Mouse (Mus musculus) macrophage (primary cell): Measurements from ENCODE around the gene Coa6. TPM values are rescaled to one million over a fixed set of nuclear protein-coding genes. Genes with fewer than 3 reads are reported as not detected.
"Not testable (repeated sequence)": the region's sequence is repeated elsewhere in the genome, so short reads cannot be mapped to it uniquely, and the experiment has no call there.

ENCODE experiments used
- H3K27ac ChIP-seq: fragments of 350-480 bp; formaldehyde crosslinking; 2 replicates; pipeline ENCODE4 v1.9.0; 2021
- H3K36me3 ChIP-seq: fragments of 350-480 bp; formaldehyde crosslinking; 2 replicates; pipeline ENCODE4 v1.9.0; 2021; ENCODE audit errors: inconsistent target
- H3K4me3 ChIP-seq: fragments of 350-480 bp; formaldehyde crosslinking; 2 replicates; pipeline ENCODE4 v1.9.0; 2021; ENCODE audit errors: inconsistent target
- H3K79me2 ChIP-seq: fragments of 350-480 bp; formaldehyde crosslinking; 2 replicates; pipeline ENCODE4 v1.9.0; 2021; ENCODE audit errors: inconsistent target
- WGBS: methylation state at CpG from one replicate; pipeline ENCODE4 v1.1.7; 2026; ENCODE audit warnings: inconsistent platforms; ENCODE audit not compliant: missing documents; 5-methylcytosine and 5-hydroxymethylcytosine counted together
- polyA plus RNA-seq: library from polyadenylated mRNA; stranded (reverse); fragments of 250-400 nt; gene quantifications from 3 replicates; pipeline ENCODE4 v1.2.4, GENCODE M21; 2018; ENCODE audit warnings: inconsistent platforms
- total RNA-seq, 78 experiments: library from RNA; depleted of rRNA; stranded (reverse); fragments of 250-400 nt; gene quantifications; 1 replicate in 9 of 78; 2 replicates in 24 of 78; 3 replicates in 43 of 78; 4 replicates in 2 of 78; pipeline ENCODE4 v1.2.4; 2018; ENCODE audit warnings: inconsistent platforms in 56 of 78

The Coa6 gene
- 10 to 100 TPM in 2 of 26 experiments, 1 to 10 TPM in 20, not detected in 4; 1.0 to 11.8 (median 3.4) TPM for total RNA-seq (2018; cell fraction: chromatin; rRNA removed)
- 10 to 100 TPM; 14.2 to 35.9 (median 26.0) TPM for total RNA-seq (2018; cell fraction: cytosol; rRNA removed)
- total RNA-seq (2018; cell fraction: nucleus; rRNA removed): 10 to 100 TPM in 4 of 26 experiments, 1 to 10 TPM in 21, not detected in 1; 2.2 to 12.8 (median 4.7) TPM
- 12.3 to 33.1 TPM (median 27.8 TPM) in 3 replicates for polyA plus RNA-seq

GRCm38 (mm10) chr8:126422174-126422919 lies at the start of gene Coa6:
Gene Coa6 (plus strand): TSS chr8:126422515.
- peak within 1 kb of the TSS; percentile 84 for H3K4me3 ChIP-seq
- under 1% methylated on average over 58 of the region's 61 CpGs for WGBS
- H3K36me3 ChIP-seq: peaks cover 22% of the 10 kb centered on the region
- peak within 1 kb of the TSS; percentile 33 for H3K27ac ChIP-seq
- H3K79me2 ChIP-seq: peaks cover 13% of the 10 kb centered on the region; the same call in 1 of the 2 replicates

DNA sequence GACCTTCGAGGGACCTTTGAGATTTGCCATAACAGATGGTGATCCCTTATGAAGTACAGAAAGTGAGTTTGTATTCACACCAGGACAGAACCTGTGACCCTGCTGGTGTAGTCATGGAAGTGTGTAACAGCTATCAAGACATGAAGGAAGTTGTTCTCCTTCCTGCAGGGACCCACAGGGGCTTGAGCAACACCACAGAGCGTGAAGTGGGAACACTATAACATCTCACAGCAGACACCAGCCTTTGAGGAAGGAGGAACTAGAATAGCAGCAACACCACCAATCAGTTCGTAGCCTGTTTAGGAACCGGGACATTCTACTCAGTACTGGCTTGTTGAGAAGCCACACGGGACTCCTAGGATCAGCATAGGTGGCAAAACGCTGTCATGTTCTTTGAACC lies 42.7 kb upstream of the Coa6 start:
- 50% methylated on average over 6 of the region's 6 CpGs for WGBS
- H3K27ac ChIP-seq: no peak overlapping the region
- H3K4me3 ChIP-seq: no peak overlapping the region
- no peaks in the 10 kb centered on the region for H3K36me3 ChIP-seq
- no peaks in the 10 kb centered on the region for H3K79me2 ChIP-seq

GRCm38 (mm10) chr8:126380141-126380540 lies 42.2 kb upstream of the Coa6 start:
- Histone ChIP-seq H3K36me3 (no peaks in the 10 kb centered on the region), H3K79me2 (no peaks in the 10 kb centered on the region), H3K4me3 (no peak overlapping the region), H3K27ac (no peak overlapping the region)
- 76% methylated on average over 2 of the region's 2 CpGs for WGBS

- no peaks in the 10 kb centered on the region for H3K79me2 ChIP-seq
- no peak overlapping the region for H3K27ac ChIP-seq
- H3K4me3 ChIP-seq: no peak overlapping the region
- 95% methylated on average over 7 of the region's 7 CpGs for WGBS
- no peaks in the 10 kb centered on the region for H3K36me3 ChIP-seq
Observed at GRCm38 (mm10) chr8:126381299-126381698, 41.0 kb upstream of the Coa6 start.

DNA sequence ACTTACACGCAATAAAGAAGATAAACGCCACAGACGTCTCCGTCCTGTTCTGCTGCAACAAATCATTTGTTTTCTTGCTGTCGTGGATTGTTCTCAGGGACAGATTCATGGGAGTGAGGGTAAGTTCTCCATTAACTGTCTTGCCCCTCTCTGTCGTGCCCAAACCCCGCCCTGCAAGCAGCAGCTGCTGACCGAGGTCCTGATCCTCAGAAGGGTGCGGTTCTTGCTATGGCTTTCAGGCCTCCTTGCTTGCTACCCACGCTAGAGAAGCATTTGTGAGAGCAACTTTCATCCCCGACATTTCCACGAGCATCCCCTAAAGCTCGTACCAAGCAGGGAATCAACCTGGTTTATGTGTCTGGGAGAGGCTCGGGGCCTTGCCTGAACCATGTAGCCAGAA lies 40.1 kb upstream of the Coa6 start:
- WGBS: 42% methylated on average over 14 of the region's 14 CpGs
- no peak overlapping the region for H3K4me3 ChIP-seq
- H3K27ac ChIP-seq: no peak overlapping the region
- H3K79me2 ChIP-seq: no peaks in the 10 kb centered on the region
- H3K36me3 ChIP-seq: no peaks in the 10 kb centered on the region

- no peaks in the 10 kb centered on the region for H3K79me2 ChIP-seq
- H3K36me3 ChIP-seq: no peaks in the 10 kb centered on the region
- no peak overlapping the region for H3K4me3 ChIP-seq
- H3K27ac ChIP-seq: no peak overlapping the region
- WGBS: 58% methylated on average over 5 of the region's 5 CpGs
Observed at GRCm38 (mm10) chr8:126382749-126383148, 39.6 kb upstream of the Coa6 start.

DNA sequence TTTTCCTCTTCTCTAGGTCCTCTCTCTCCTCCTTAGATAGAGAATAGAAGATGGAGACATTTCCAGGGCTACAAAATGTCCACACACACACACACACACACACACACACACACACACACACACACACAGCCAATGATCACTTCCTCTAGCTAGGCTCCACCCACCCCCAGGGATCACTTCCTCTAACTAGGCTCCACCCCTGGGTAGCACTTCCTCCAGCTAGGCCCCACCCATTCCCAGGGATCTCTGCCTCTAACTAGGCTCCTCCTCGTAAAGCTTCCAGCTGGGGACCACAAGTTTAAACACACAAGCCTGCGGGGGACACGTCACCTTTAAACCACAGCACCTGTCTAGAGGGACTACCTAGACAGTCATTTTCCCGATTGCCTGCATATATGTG lies 34.7 kb upstream of the Coa6 start:
- H3K4me3 ChIP-seq: no peak overlapping the region
- no peaks in the 10 kb centered on the region for H3K36me3 ChIP-seq
- WGBS: 90% methylated on average over 4 of the region's 4 CpGs
- H3K79me2 ChIP-seq: no peaks in the 10 kb centered on the region
- H3K27ac ChIP-seq: no peak overlapping the region

DNA sequence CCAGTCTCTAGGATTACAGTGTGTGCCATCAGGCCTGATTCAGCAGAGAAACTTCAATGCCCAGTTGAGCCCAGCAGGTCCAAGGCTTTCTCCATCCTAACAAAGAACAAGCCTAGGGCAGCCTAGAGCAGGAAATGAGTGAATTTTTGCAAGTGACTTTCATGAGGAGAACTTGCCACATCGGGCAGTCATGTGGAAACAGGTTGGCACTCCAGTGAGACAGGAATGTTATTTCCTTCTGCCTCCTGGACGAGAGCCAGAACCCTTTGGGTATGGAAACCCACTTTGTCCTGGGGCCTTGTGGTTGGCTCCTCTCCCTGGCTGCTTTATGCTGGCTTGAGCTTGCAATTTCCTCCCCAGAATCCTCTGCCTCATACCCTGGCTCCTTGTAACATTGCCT lies 30.8 kb upstream of the Coa6 start:
- no peak overlapping the region for H3K27ac ChIP-seq
- no peaks in the 10 kb centered on the region for H3K36me3 ChIP-seq
- H3K4me3 ChIP-seq: no peak overlapping the region
- no peaks in the 10 kb centered on the region for H3K79me2 ChIP-seq
- WGBS: 55% methylated on average over 2 of the region's 2 CpGs

GRCm38 (mm10) chr8:126395386-126395785 lies 26.9 kb upstream of the Coa6 start:
- H3K4me3 ChIP-seq: no peak overlapping the region
- H3K27ac ChIP-seq: no peak overlapping the region
- WGBS: 84% methylated on average over 9 of the region's 9 CpGs
- no peaks in the 10 kb centered on the region for H3K36me3 ChIP-seq
- no peaks in the 10 kb centered on the region for H3K79me2 ChIP-seq

GRCm38 (mm10) chr8:126395917-126396316 lies 26.4 kb upstream of the Coa6 start:
- WGBS: 75% methylated on average over 5 of the region's 5 CpGs
- H3K27ac ChIP-seq: no peak overlapping the region
- no peak overlapping the region for H3K4me3 ChIP-seq
- no peaks in the 10 kb centered on the region for H3K36me3 ChIP-seq
- no peaks in the 10 kb centered on the region for H3K79me2 ChIP-seq

DNA sequence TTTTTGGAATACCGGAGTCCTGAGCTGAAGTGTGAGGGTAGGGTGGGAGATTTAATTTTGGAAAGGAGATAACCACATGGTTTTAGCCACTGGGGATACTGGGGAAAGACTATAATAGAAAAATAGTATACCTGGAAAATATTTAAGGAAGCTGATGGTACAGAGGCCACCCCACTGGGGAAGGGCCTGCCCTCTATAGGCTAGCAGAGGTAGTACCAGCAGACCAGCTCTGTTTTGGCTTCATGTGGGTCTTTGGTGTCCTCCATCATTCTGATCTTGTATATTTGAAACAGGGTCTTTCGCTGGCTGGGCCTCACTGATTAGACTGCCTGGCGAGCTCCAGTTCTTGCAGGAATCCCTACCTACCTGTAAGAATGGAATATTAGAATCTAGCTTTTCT lies 24.0 kb upstream of the Coa6 start:
- Histone ChIP-seq H3K4me3 (no peak overlapping the region), H3K79me2 (no peaks in the 10 kb centered on the region), H3K27ac (no peak overlapping the region), H3K36me3 (no peaks in the 10 kb centered on the region)
- 85% methylated on average over 3 of the region's 3 CpGs for WGBS

GRCm38 (mm10) chr8:126404550-126404949 lies 17.8 kb upstream of the Coa6 start:
- not testable (repeated sequence) for H3K4me3 ChIP-seq, H3K36me3 ChIP-seq, H3K79me2 ChIP-seq, H3K27ac ChIP-seq

GRCm38 (mm10) chr8:126405030-126405429 lies 17.3 kb upstream of the Coa6 start:
- Histone ChIP-seq H3K4me3 (no peak overlapping the region), H3K36me3 (no peaks in the 10 kb centered on the region), H3K27ac (no peak overlapping the region), H3K79me2 (no peaks in the 10 kb centered on the region)
- 72% methylated on average over 4 of the region's 4 CpGs for WGBS

DNA sequence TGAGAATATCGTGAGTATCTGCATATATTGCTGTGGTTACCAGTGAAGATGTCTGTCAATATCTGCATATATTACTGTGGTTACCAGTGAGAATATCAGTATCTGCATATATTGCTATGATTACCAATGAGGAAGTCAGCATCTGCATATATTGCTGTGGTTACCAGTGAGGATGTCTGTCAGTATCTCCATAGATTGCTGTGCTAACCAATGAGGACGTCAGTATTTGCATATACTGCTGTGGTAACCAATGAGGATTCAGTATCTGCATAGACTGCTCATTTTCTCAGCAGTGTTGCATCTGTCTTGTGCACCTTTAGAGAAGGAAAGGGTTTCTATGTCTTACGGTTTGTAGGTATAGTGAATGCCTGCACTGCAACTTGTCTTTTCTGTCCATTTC lies 1.5 kb upstream of the Coa6 start:
- 86% methylated on average over 3 of the region's 3 CpGs for WGBS
- Histone ChIP-seq H3K27ac (no peak overlapping the region), H3K4me3 (no peak overlapping the region), H3K36me3 (peaks cover 8% of the 10 kb centered on the region), H3K79me2 (peaks cover 13% of the 10 kb centered on the region; the same call in 1 of the 2 replicates)

- Histone ChIP-seq H3K4me3 (peak overlapping the region; percentile 84), H3K27ac (peak overlapping the region; percentile 33), H3K79me2 (peaks cover 13% of the 10 kb centered on the region; the same call in 1 of the 2 replicates), H3K36me3 (peaks cover 28% of the 10 kb centered on the region)
- WGBS: 11% methylated on average over 9 of the region's 9 CpGs
Observed at GRCm38 (mm10) chr8:126422920-126423300, 595 bp downstream of the Coa6 start.
